Mouse (Mus musculus) urinary bladder, postnatal 4 days (tissue): ENCODE data around the gene Ncs1.
A peak's percentile ranks its signal among the peaks of the same experiment; 100 is the strongest.

Experiments
- DNase-seq, 2 experiments: peaks; one replicate each; pipeline ENCODE4 v3.0.0; 2021 to 2022; ENCODE audit warnings: low spot score in 2 of 2

Gene Ncs1

GRCm38 (mm10) chr2:31277810-31278209 lies 32.2 kb downstream of the Ncs1 start:
- no peak for DNase-seq

DNA sequence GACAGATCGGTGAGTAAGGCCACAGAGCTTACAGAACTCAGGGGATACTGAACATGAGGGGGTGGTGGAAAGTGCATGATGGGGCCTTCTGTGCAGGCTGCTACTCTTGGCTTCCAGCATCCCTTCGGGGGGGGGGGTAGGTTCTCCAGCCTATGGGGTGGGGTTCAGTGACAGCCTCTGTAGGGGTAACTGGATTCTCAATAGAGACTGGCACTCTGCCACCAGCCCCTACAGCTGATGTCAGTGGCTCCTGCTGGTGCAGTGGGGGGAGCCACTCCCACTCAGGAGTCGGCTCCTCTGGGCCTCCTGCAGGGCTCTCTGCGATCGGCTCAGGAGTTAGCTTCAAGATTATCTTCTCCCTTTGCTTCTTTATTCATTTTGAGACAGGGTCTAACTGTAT lies 32.9 kb downstream of the Ncs1 start:
- no peak for DNase-seq

DNA sequence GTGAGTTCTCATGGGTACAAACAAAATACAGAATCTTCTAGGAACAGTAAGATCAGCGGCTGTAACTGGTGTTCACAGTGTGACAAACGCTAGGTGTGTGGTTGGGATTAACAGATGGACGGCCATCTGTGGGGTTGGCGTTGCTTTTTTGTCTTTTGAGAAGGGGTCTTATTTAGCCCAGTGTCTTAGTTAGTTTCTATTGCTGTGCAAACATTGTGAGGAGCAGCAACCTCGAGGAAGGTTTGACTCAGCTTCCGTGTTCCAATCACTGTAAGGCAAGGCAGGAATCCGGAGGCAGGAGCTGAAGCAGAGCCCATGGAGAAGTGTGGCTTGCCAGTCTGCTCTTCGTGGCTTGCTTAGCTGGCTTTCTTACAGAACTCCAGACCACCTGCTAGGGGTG lies 35.5 kb downstream of the Ncs1 start:
- no peak for DNase-seq

DNA sequence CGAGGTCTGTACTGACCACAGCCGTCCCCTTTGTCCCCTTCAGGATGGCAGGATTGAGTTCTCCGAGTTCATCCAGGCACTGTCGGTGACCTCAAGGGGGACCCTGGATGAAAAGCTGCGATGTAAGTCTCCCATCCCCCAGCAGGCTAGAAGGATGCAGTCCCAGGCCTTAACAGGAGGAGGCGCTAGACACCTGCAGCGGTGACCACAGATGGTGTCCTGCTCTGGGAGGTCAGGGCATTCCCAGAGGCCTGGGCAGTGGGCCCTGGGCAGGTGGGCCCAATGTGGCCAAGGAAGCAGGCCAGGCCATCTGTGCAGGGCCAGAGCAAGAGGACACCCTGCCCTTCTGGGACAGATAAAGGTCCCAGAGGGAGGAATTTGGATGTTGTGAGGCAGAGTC lies 36.6 kb downstream of the Ncs1 start:
- DNase-seq, result no peak

GRCm38 (mm10) chr2:31282880-31283279 lies 37.3 kb downstream of the Ncs1 start:
- DNase-seq, result no peak

- DNase-seq, result no peak
Observed at GRCm38 (mm10) chr2:31284531-31284930, 38.9 kb downstream of the Ncs1 start.

GRCm38 (mm10) chr2:31291421-31291820 lies 45.8 kb downstream of the Ncs1 start:
- DNase-seq, result no peak

- peak; percentile 53 to 84 for DNase-seq
Observed at GRCm38 (mm10) chr2:31294985-31295384, 49.4 kb downstream of the Ncs1 start.

DNA sequence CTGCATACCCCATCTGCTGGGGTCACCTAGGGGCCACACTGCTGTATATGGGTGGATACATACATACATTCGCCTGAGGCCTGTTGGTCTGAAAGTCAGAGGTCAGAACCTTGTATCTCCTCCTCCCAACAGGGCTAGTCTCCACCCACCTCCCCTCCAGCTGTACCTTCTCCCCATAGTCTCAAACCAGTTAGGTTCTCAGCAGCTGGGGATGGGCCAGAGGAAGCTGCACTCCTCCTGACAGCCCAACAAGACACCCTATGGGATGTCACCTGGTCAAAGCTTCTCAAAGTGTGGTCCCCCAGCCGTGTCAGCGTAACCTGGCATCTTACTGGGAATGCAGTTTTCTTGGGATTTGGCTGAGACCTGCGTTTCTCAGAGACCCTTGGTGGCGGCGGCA lies 50.8 kb downstream of the Ncs1 start:
- no peak for DNase-seq

DNA sequence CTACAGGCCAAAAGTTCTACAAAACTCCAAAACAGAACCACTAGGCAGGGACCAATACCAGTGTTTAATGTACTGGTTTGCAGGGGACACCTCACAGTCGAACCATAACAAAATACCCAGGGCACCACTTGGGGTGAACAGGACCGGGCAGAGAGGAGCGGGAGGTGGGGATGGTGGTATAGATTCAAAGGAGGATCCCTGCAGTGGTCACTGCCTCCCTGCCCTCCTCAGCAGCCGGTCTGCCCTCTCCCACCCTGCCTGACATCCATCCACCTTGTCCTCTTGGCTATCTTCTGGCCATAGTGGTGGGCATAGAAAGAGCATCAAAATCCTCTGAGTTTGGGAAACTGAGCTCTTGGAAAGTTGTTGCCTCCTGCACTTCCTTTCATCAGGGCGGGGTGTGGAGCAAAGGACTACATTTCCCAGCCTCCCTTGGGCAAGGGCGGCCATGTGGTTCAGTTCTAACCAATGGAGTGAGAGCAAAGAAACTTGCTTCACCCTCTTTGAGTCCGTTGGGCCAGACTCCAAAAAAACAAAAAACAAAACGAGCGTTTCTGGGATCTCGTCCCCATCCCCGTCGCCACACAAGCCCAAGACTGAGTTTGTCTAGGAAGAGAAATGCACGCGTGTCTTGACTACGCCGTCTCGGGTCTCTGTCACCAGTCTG lies 52.1 kb downstream of the Ncs1 start:
- DNase-seq, result no peak

DNA sequence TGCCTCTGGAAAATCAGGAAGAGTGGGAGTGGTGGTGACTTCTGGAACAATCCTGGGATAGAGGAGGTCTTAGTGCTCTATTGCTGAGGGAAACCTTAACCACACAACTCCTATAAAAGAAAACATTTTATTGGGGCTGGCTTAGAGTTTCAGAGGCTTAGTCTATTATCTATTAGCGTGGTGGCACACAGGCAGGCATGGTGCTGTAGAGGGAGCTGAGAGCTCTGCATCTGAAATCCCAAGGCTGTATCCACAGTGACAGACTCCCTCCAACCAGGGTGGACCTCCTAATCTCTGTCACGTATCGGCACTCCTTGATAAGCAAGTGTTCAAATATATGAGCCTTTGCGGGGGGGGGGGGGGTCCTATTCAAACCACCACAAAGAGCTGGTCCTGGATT lies 53.2 kb downstream of the Ncs1 start:
- DNase-seq, result no peak

DNA sequence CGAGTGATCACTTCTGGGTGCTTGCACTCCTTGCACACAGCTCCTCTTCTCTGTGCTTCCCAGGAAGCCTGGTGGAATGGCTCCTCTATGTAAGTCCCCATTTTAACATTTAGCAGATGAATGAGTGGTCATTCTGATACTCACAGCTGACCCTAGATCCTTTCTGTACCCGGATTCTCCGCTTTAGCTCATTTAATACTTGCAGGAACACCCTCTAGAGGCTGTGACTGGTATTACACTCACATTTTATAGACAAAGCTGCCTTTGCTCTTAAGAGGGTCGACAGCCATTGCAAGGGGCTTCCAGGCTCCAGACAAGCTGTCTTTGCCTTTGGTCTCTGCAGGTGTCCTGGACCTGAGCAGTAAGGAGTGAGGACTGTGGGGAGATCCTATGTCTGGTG lies 53.6 kb downstream of the Ncs1 start:
- no peak for DNase-seq

DNA sequence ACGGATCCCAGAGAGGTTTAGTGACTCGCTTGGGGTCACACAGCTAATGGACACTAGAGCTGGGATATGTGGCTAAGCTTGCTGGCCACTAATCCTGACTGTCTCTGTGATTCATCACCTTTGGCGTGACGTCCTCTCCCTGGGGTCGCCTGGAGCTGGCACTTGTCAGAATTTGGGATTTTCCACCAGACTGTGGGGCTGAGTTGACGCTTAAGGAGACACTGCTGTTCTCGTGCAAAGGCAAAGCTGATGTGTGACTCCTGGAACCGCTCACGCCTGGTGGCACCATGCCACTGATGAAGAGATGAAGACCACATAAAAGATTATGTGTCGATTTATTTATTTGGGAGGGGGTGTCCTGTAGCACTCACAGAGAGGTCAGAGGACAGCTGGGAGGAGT lies 54.4 kb downstream of the Ncs1 start:
- DNase-seq, result no peak

DNA sequence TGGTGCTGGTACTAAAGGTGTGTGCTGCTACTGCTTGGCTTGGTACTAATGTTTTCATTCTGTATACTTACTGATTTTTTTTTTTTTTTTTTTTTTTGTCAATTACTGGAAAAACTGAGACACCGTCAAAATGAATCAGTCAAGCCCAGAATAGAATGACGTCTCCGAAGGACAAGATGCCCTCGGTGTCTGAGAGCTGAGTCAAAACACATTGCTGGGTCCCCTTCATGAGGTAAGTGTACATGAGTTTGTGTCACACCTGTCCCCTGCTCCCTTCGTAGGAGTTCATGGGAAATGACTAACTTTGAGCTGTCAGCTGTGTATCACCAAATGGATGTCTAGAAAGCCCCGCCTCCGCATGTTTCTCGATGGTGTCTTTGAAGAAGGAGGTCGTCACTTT lies 57.6 kb downstream of the Ncs1 start:
- DNase-seq, result no peak

GRCm38 (mm10) chr2:31304191-31304590 lies 58.6 kb downstream of the Ncs1 start:
- DNase-seq, result no peak

DNA sequence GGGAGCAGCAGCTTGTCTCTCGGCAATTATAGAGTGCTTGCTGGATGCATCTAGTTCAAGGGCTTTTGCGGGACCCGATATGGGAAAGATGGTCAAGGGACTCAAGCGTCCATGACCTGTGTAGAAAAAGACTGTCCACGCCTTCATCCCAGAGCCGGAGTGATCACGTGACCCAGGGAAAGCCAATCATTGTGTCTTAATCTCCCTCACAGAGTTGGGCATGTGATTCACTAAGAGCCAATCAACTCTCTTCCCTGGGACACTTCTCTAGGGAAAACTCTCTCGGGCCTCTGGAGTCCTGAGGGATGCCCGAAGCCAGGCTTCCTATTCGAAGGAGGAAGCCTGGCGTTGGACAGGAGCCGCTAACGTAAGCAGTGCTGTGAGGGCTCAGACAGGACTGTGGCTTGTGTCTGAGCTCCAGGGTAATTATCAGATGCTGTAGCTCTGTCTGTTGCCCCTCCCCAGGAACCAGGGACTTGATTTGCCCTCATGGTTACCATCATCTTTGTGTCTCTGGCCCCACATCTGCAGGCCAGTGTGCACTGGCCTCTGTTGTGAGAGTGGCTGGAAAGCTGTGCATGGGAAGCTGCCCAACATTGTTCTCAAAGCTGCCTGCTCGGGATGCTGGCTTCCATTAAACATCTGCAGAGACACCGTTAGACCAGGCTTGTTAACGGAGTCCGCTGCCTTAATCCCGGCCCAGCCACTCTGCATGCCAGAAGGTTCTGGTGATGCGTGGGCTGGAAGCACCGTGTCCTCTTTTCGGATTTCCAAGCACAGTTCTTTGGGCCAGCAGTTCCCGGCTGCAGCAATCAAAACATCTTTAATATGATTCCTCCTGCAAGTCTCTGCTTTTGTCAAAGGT lies 59.4 kb downstream of the Ncs1 start:
- DNase-seq, result no peak

- DNase-seq, result no peak
Observed at GRCm38 (mm10) chr2:31305684-31306083, 60.1 kb downstream of the Ncs1 start.

DNA sequence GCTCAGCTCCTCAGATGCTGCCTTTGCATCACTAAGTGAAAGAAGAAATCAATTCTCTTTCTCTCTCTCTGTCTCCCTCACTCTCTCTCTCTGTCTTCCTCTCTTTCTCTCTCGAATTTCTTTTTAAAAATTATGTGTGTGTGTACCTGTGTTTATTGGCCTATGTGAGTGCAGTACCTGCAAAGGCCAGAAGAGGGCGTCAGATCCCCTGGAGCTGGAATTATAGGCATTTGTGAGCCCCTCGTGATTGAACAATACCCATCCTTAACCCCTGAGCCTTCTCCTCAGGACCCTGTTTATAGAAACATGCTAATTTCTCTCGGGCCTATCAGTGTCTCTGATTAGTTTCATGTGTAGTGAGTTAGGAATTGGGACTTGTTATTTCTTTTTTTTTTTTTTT lies 62.6 kb downstream of the Ncs1 start:
- no peak for DNase-seq

GRCm38 (mm10) chr2:31309549-31309948 lies 63.9 kb downstream of the Ncs1 start:
- no peak for DNase-seq

GRCm38 (mm10) chr2:31314007-31314465 lies 68.4 kb downstream of the Ncs1 start, which contains the start of gene Hmcn2:
Gene Hmcn2 (plus strand): TSS chr2:31314415.
- DNase-seq, result no peak

DNA sequence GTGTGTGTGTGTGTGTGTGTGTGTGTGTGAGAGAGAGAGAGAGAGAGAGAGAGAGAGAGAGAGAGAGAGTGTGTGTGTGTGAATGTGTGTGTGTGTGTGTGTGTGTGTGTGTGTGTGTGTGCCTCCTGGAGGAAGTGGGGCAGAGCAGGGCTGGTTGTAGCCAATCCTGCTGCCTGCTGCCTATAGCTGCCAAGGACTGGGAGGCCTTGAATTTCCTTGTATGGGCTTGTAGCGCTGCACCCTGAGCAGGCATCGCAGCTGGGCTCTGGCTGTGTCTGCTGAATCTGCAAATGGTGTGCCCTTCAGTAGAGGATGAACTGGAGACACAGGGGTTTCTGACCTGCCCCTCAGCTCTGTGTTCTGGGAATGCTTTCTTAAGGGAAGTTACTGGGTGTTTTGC lies 72.5 kb downstream of the Ncs1 start:
- DNase-seq, result no peak

GRCm38 (mm10) chr2:31319200-31319599 lies 73.6 kb downstream of the Ncs1 start:
- DNase-seq, result no peak

DNA sequence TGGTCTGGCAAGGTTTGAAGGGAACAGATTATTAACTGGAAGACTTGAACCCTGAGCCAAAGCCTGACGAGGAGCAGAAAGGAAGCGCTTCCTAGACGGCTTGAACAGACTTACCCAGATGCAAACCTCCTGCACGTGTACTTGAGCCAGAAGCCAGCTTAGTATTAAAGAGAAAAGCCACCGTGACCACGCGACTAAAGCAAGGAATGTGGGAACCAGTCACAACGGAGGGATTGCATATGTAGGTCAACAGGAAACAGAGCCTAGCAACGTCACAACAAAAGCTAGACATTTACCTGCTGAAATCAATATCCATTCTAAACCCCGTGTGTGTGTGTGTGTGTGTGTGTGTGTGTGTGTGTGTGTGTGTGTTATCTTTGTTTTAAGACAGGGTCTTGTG lies 81.6 kb downstream of the Ncs1 start:
- DNase-seq, result no peak
